Mouse (Mus musculus) G1E (cell line): ENCODE results near the gene Rnf220.

Experiments
- CTCF ChIP-seq: IDR thresholded peaks from 2 replicates; pipeline ENCODE4 v1.5.1; 2012; ENCODE audit warnings: low read depth, low read length, inconsistent platforms, mixed read lengths
- GATA1 ChIP-seq: IDR thresholded peaks from 2 replicates; pipeline ENCODE4 v1.6.1; 2012; ENCODE audit warnings: borderline replicate concordance, low read length, inconsistent platforms, mixed read lengths
- GATA2 ChIP-seq: IDR thresholded peaks from 2 replicates; pipeline ENCODE4 v1.6.1; 2012; ENCODE audit warnings: low read depth, low read length, inconsistent platforms, borderline replicate concordance
- POLR2AphosphoS5 ChIP-seq: IDR thresholded peaks from 2 replicates; pipeline ENCODE4 v1.6.1; 2012; ENCODE audit warnings: low read depth, low read length, inconsistent platforms; ENCODE audit not compliant: insufficient replicate concordance

DNA sequence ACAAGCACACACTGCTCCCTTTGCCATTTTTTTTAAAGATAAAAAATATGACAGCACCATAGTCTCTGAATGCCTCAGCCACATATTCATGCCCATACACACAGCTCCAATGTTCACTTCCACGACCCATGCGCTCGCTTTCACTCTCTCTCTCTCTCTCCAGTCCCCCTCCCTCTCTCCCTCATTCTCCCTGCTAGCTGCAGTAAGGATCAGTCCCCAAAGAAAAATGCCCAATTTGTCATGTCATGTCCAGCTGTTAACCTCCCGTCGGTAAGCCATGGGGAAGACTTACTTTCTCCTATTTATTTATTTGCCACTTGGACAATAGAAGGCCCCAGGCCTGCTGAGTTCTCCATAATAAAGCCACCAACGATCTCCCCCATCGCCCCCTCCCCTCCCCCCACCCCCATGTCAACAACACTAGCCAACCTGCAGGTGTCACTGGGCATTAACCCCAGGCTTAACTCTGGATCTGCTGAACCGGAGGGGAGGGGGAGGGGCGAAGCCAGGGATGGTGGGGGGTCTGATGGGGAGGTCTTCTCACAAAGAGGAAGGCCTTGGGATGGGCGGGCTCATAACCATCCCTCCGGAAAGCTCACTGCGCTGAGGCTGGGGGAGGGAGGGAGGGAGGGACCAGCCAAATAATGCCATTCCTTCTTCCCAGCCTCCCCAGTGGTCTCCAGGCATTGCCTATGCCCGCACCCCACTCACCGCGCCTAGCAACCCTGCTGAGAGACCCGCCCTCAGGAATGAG lies 123.4 kb downstream of the Rnf220 start:
- TF ChIP-seq GATA1 (no peak), POLR2AphosphoS5 (no peak), CTCF (no peak), GATA2 (no peak)
